Mouse (Mus musculus) C2C12 (cell line): ENCODE measurements around the gene Morc3. TPM values are rescaled to one million over a fixed set of nuclear protein-coding genes. Genes with fewer than 3 reads are reported as not detected.

Experiments used
- H3K27me3 ChIP-seq: one replicate; pipeline ENCODE4 v1.6.1; 2011; ENCODE audit not compliant: control insufficient read depth, insufficient read depth, insufficient read length
- H3K36me3 ChIP-seq: one replicate; pipeline ENCODE4 v1.6.1; 2011; ENCODE audit not compliant: control insufficient read depth, insufficient read depth
- H3K4me3 ChIP-seq: one replicate; pipeline ENCODE4 v1.5.1; 2011; ENCODE audit warnings: mild to moderate bottlenecking, control low read depth; ENCODE audit not compliant: poor library complexity, insufficient read depth, severe bottlenecking
- H3K79me2 ChIP-seq: one replicate; pipeline ENCODE4 v1.6.1; 2011; ENCODE audit not compliant: control insufficient read depth, insufficient read depth
- H3K79me3 ChIP-seq: one replicate; pipeline ENCODE4 v1.6.1; 2011; ENCODE audit warnings: low read depth, control low read depth
- H3ac ChIP-seq: one replicate; pipeline ENCODE3; 2011; ENCODE audit warnings: low read depth; ENCODE audit not compliant: control insufficient read depth, insufficient read length
- CEBPB ChIP-seq: IDR thresholded peaks from one replicate; pipeline ENCODE4 v1.6.1; 2011; ENCODE audit warnings: low read depth, mild to moderate bottlenecking, control low read depth, moderate library complexity
- CTCF ChIP-seq: IDR thresholded peaks from one replicate; pipeline ENCODE4 v1.5.1; 2011; ENCODE audit not compliant: control insufficient read depth, insufficient read depth, insufficient read length
- FOSL1 ChIP-seq: IDR thresholded peaks from one replicate; pipeline ENCODE4 v1.8.0; 2011; ENCODE audit warnings: mild to moderate bottlenecking, low read length; ENCODE audit not compliant: poor library complexity, insufficient read depth, severe bottlenecking
- MAX ChIP-seq: IDR thresholded peaks from one replicate; pipeline ENCODE4 v1.6.1; 2011; ENCODE audit warnings: mild to moderate bottlenecking, control low read depth
- MYOD1 ChIP-seq: IDR thresholded peaks from one replicate; pipeline ENCODE4 v1.6.1; 2011; ENCODE audit warnings: low read depth; ENCODE audit not compliant: control insufficient read depth, insufficient read length
- MYOG ChIP-seq: IDR thresholded peaks from one replicate; pipeline ENCODE4 v1.6.1; 2011; ENCODE audit not compliant: control insufficient read depth, insufficient read length; ENCODE audit errors: extremely low read depth
- USF1 ChIP-seq: IDR thresholded peaks from one replicate; pipeline ENCODE4 v1.6.1; 2011; ENCODE audit warnings: low read depth, mild to moderate bottlenecking, control low read depth, moderate library complexity
- polyA plus RNA-seq: library from polyadenylated mRNA; unstranded; fragments of >200 nt; fragmentation: generic; extraction: Trizol; gene quantifications from one replicate; pipeline ENCODE4 v1.2.1, GENCODE M21; 2012; ENCODE audit warnings: missing spikeins

Morc3 gene
- polyA plus RNA-seq, 1 experiment: 8.0 TPM

DNA sequence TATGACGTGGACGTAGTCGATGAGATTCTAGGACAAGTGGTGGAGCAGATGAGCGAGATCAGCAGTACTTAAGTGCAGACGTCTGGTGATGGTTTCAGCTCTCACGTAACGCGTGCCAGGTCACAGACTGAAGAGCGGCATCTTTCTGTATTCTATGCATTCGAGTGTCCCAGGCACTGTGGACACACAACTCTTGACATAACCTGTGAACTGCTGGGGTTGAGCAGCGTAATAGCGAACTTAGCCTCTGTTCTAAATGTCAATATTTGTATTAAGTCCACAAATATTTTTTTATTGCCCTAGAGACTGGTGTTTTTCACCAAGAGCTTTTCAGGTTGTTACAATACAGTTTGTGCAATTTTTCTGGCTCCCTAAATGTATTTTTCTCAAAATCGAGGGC lies 42.9 kb downstream of the Morc3 start:
- Histone ChIP-seq H3K79me3 (no peaks in the 10 kb centered on the region), H3K27me3 (no peaks in the 10 kb centered on the region), H3K36me3 (peaks cover 77% of the 10 kb centered on the region), H3K4me3 (no peak overlapping the region), H3K79me2 (no peaks in the 10 kb centered on the region), H3ac (no peak overlapping the region)
- TF ChIP-seq MYOD1: no peak
- TF ChIP-seq MAX: no peak
- TF ChIP-seq USF1: no peak
- TF ChIP-seq FOSL1: no peak
- no peak for TF ChIP-seq CEBPB
- no peak for TF ChIP-seq MYOG
- TF ChIP-seq CTCF: no peak

GRCm38 (mm10) chr16:93877612-93878380 lies 45.9 kb downstream of the Morc3 start:
- H3K79me2 ChIP-seq: no peaks in the 10 kb centered on the region
- no peak for TF ChIP-seq CTCF
- H3ac ChIP-seq: no peak overlapping the region
- H3K27me3 ChIP-seq: no peaks in the 10 kb centered on the region
- H3K36me3 ChIP-seq: peaks cover 49% of the 10 kb centered on the region
- H3K79me3 ChIP-seq: no peaks in the 10 kb centered on the region
- no peak overlapping the region for H3K4me3 ChIP-seq

DNA sequence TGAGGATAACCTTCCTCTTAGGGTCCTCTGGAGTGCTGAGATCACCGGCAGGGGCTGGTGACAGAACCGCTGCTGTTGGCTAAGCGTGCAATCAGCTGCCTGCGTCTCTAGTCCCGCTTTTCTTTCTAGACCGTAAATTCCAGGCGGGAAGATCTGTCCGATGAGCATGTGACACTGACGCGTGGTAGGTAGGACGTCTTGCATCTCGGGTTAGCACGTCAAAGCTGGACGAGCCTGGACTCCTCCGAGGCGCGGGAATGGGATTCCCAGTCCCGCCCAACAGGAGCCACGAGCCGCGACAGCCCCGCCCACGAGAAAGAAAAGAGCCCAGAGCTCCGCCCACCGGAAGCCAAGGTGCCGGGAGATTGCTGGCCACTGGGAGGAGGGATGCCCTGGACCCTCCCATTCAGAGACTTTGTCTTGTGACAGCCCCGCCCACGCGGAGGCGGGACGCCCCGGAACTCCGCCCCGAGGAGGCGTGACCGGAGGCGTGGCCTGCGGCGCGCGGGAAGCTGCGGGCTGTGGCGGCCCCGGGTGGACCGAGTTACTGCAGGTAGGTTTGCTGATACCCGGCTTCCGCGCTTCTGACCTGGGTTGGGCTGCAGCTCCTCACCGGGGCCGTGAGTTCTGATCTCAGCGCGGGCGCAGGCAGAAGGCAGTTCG lies 51.6 kb downstream of the Morc3 start, which contains the start of gene Chaf1b:
Gene Chaf1b (plus strand): TSS at position 479 of the 663 bp plus-strand sequence.
- peak within 1 kb of the TSS; percentile 76 for H3K4me3 ChIP-seq
- peak within 1 kb of the TSS; percentile 73 for H3ac ChIP-seq
- peaks cover 26% of the 10 kb centered on the region for H3K79me2 ChIP-seq
- H3K79me3 ChIP-seq: peaks cover 9% of the 10 kb centered on the region
- TF ChIP-seq USF1: peak; percentile 66
- no peak for TF ChIP-seq FOSL1
- TF ChIP-seq MAX: peak; percentile 92
- H3K36me3 ChIP-seq: peaks cover 23% of the 10 kb centered on the region
- no peaks in the 10 kb centered on the region for H3K27me3 ChIP-seq

- peaks cover 28% of the 10 kb centered on the region for H3K36me3 ChIP-seq
Observed at GRCm38 (mm10) chr16:93884086-93884721, 52.3 kb downstream of the Morc3 start.

GRCm38 (mm10) chr16:93884722-93885113 lies 52.8 kb downstream of the Morc3 start:
- Histone ChIP-seq H3K36me3 (peaks cover 32% of the 10 kb centered on the region), H3K79me2 (peaks cover 26% of the 10 kb centered on the region), H3K79me3 (peaks cover 9% of the 10 kb centered on the region), H3K4me3 (peak overlapping the region; percentile 76), H3K27me3 (no peaks in the 10 kb centered on the region), H3ac (peak overlapping the region; percentile 9)
- TF ChIP-seq CTCF: no peak
- no peak for TF ChIP-seq CEBPB
- no peak for TF ChIP-seq MAX
- TF ChIP-seq USF1: no peak
- TF ChIP-seq FOSL1: no peak
- TF ChIP-seq MYOD1: no peak
- TF ChIP-seq MYOG: no peak

More at GRCm38 (mm10) chr16:93884086-93884721, 52.3 kb downstream of the Morc3 start:
- peak; percentile 59 for TF ChIP-seq USF1
- no peak for TF ChIP-seq CTCF
- Histone ChIP-seq H3K79me2 (peaks cover 26% of the 10 kb centered on the region), H3K27me3 (no peaks in the 10 kb centered on the region), H3K79me3 (peaks cover 9% of the 10 kb centered on the region), H3ac (peak overlapping the region; percentile 73), H3K4me3 (peak overlapping the region; percentile 76)

- Histone ChIP-seq H3K79me2 (peaks cover 26% of the 10 kb centered on the region), H3K36me3 (peaks cover 64% of the 10 kb centered on the region), H3K4me3 (no peak overlapping the region), H3ac (no peak overlapping the region), H3K79me3 (peaks cover 9% of the 10 kb centered on the region), H3K27me3 (no peaks in the 10 kb centered on the region)
- TF ChIP-seq MYOD1 (no peak), MYOG (no peak), FOSL1 (no peak), USF1 (no peak), CTCF (no peak), MAX (no peak), CEBPB (no peak)
Observed at GRCm38 (mm10) chr16:93888481-93888880, 56.6 kb downstream of the Morc3 start.
